Mouse (Mus musculus) adrenal gland, postnatal 10 days (tissue): Measurements from ENCODE around the gene Cep85l. TPM values are rescaled to one million over a fixed set of nuclear protein-coding genes. Genes with fewer than 3 reads are reported as not detected.
A peak's percentile ranks its signal among the peaks of the same experiment; 100 is the strongest.

Experiments used
- DNase-seq: peaks from one replicate; pipeline ENCODE4 v3.0.0; 2021; ENCODE audit warnings: mixed read lengths
- total RNA-seq, 2 experiments: library from RNA; stranded (reverse); gene quantifications; 2 replicates each; pipeline ENCODE4 v1.2.3; 2021

Cep85l gene
- total RNA-seq, 2 experiments from 2014 or later = 15.7 to 17.4 TPM

DNA sequence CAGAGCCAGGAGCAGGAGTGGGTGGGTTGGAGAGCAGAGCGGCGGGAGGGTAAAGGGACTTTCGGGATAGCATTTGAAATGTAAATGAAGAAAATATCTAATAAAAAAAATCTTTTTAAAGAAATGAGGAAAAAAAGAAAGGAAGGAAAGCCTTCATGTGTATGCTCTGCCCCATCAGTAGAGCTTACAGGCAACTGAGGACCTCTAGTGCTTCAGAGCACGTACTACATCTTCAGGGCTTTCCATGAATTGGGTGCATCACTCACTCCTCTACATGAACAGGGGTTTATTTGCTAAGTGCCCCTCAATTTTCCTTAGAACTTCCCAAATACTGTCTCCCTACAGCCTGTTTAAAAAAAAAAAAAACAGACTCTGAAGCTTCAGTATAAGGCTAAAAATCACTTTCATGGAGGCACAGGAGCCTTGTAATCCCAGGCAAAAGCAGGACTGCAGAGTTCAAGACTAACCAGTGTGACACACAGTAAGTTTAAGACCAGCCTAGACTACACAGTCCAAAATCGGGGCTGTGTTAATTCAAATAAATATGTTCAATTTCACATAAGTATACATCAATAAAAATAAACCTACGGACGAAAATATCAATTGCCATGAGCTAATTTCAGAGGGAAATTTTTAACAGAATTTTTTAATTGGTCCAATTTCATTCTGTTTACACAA lies 38.3 kb downstream of the Cep85l start:
- DNase-seq = peak; percentile 15

DNA sequence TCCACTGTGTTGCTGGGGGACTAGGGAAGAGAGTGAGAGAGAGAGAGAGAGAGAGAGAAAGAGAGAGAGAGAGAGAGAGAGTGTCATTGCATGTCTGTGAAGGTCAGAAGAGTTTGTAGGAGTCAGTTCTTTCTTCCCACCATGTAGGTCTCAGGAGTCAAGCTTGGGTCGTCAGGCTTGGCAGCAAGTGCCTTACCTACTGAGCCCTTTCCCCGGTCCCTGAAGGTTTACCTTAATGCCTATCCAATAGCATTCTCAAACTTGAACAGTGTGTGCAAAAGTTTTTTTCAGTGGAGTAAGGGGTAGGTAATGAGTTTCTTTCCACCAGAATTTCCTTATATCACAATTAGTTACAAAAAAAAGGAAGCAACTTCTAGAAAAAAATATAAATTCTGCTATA lies 40.7 kb downstream of the Cep85l start:
- DNase-seq = no peak

DNA sequence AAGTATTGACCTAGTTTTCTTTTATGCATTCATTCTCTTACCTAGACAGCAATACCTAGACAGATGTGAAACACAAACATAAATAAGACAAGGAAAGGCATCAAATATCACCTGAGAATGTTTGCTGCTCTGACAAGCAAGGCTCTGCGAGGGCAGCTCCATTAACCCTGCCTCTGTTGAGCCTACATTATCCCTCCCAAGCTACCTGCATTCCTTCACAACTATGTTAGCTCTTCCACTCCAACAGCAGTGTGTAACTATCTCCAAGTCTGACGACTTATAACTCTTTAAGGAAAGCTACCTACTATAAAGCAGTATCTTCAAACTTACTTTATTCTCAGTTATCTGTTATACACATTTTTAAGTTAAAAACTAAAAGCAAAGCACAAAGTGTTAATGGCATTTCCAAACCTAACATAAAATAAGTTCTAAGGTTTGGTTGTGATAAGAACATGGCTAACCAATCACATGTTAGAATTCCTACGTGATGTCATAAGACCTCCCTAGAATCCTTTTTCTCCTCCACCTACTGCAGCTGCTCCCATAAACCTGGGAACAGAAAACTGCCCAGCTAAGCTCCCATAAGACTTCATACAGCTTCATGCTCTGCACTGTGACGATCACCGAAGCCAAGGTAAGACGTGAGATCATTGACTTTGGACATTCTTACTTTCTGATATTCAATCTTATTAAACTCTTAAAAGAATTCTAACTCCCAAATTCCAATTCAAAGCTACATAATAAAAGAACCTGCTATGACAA lies 42.4 kb downstream of the Cep85l start, which contains the start of gene Pln:
Pln (plus strand) TSS at position 506 of the 762 bp plus-strand sequence.
- no peak for DNase-seq

DNA sequence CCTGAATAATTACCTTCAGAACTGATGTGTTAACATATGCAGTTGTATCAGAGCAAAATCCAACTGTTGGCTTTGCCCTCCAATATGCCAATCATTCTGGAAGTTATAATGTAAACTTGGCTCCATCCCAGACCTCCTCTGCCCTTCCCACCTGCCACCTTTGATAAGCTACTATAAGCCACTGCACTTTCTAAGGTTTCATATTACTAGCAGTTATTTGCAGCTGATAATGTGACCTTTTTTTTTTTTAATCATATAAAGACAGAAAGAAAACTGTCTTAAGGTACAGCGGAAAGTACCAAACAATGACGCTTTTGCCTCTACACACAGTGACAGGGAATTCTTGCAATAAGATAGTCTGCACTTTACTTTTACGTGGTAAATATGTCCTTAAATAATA lies 43.8 kb downstream of the Cep85l start:
- no peak for DNase-seq

DNA sequence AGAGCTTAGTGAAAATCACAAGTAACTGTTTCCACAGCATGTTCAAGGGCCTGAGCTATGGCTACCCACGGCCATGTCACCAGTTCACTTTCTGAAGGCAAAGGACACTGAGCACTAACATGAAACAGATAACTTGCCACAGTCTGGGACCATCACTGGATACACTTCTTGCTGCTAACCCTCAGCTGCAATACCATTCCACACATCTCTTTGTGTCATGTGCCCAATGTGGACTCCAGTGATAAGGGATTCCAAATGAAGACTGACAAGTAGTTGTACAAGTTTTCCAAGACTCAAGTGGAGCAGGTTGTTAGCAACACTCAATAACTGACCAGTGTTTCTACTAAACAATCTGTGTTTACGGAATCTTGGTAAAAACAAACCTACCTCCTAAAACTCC lies 44.5 kb downstream of the Cep85l start:
- DNase-seq = no peak

DNA sequence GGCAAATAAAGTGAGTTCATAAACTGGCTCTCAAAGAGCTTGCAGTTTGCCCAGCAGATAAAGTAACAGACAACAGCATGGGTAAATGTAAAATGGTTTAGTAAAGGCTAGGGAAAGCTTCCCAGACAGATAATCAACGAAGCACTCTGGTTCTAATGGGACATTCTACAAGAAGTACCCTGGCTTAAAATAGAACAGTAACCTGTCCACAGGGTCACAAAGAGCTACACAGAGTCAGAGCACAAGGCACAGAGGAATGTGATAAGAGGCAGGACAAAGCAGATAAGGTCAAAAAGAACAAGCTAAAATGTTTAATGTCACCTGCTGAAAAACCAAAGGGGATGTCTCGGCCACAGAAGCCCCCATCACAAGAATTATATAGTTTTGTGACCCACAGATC lies 47.0 kb downstream of the Cep85l start:
- DNase-seq = no peak

DNA sequence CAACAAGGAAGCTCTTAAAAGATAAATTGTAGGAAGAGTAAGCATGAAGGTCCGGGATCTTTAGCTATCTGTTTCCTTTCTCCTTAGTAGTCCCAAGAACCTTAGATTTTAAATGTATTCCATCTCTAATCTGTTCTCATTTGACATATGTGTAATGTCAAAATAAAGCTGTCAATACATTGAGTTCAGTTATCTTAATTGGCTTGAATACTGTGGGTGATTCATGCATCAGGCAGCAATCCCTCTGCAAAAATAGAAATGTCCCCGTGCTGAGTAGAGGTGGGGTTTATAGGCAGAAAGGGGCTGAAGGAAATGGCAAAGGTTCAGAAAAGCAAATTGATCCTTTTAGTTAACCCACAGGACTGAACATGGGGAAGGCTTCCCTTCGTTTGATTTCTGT lies 50.5 kb downstream of the Cep85l start:
- no peak for DNase-seq

DNA sequence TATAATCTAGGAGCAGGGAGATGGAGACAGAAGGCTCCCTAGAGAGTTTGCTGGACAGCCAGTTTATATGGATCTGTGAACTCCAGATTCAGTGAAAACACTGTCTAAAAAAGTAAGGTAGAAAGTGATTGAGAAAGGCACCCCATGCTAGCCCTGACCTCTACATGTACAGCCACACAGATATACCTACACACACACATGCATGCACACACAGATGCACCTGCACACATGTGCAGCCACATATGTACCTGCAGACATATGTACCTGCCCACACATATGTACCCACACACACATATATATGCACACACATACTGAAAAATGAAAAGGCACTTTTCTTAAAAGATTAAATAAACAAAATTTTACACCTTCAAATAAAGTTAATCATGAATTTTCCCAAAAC lies 53.4 kb downstream of the Cep85l start:
- no peak for DNase-seq

DNA sequence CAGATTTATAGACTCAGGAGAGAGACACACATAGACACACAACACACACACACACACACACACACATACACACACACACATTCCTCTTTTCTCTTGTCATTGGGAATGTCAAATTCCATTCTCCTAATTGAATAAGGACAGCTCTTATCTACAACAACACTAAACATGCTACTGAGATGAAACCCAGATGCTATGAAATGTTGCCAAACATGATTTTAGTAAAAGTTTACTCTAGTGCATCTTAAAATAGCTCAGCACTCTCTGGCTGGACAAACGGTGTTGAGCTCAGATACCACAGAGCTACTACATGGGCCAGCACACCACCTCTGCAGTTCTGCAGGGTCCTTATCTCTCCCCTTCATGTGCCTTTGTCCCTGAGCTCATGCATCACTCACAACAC lies 55.1 kb downstream of the Cep85l start:
- no peak for DNase-seq

DNA sequence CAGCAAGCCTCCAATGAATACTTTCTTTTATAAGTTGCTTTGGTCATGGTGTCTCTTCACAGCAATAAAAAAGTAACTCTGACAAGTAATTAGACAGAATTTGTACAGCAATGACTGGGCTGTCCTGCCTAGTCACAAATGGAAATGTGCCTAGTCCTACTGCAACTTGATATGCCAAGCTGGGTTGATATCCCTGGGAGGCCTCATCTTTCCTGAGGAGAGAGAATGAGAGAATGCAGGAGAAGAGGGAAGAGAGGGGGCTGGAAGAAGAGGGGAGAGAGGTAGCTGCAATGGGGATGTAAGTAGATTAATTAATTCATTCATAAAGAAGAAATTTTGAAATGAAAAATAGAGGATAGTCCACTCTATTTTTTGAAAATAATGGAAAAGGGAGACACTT lies 56.4 kb downstream of the Cep85l start:
- DNase-seq = no peak

DNA sequence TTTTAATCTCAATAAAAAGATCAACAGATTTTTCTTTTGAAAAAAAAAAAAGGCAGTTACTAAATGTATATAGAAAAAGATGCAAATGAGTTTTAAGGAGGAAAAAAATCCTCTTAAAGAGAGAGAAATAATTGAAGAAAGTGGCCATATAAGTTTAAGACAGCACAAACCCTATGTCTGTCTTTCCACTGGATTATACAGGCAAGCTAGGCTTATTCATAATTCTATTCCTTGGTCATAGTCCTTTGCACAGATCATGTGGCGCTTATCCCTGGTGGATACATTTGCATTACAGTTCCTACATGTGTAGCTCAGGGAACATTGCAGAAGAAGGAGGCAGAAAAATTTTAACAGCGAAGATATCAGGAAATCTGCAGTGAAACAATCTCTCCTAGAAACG lies 73.1 kb downstream of the Cep85l start:
- DNase-seq = no peak

DNA sequence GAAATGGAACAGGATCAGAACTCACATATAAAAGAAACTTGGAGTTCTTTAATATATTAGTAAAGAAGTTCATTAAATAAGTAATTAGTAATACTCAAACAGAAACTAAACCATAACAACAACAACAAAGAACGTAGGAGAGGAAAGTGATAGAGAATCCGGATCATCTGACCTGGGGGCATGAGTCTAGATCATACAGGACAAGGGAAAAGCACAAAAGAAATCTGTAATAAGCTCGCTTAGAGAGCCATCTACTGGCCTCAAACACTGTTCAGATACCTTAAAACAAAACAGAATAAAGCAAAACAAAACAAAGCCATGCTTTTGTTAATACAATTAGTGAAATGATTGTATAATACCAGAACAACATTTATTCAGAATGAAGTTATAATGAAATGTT lies 73.9 kb downstream of the Cep85l start:
- no peak for DNase-seq

DNA sequence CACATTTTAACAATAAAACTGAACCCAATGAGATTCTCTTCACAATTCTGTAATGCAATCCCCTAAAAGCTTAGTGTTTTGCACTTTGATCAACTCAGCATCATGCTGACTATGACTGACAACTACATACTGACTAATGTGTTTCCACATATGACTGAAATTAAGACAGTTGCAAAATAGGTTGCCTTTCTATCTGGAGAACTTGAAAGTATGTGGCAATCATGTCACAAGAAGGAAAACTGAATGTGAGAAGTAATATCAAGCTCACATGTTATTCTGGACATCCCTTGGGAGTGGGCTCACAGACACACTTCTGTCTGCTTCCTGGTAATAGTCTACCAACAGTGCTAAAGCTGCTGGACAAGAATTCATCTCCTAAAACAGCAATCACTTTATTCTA lies 94.6 kb downstream of the Cep85l start:
- no peak for DNase-seq

DNA sequence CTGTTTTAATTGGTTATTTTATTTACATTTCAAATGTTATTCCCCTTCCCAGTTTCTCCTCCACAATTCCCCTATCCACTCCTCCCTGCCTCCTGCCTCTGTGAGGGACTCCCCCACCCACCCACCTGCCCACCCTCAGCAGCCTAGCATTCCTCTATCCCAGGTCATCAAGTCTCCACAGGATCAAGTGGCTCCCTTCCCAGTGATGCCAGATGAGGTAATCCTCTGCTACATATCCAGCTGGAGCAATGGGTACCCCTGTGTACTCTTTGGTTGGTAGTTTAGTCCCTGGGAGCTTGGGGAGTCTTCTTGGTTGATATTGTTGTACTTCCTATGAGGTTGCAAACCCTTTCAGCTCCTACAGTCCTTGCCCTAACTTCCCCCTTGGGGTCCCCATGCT lies 107.5 kb downstream of the Cep85l start:
- no peak for DNase-seq

DNA sequence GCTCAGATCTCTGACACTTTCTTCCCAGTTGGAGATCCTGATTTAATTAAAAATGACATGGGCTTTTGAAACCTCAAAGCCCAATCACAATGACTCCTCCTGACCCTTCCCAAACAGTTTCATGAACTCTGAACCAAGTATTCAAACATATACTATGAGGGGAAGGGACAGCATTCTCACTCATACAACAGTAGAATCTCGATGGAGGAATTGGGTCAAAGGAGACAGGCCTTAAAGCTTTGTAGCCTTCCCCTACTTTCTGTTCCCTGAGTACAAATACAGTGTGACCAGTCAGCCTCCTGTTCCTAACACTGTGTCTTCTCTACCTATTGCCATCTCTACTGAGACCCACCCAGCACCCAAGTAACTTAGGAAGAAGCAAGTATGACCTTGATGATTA lies 117.7 kb downstream of the Cep85l start:
- DNase-seq = no peak

DNA sequence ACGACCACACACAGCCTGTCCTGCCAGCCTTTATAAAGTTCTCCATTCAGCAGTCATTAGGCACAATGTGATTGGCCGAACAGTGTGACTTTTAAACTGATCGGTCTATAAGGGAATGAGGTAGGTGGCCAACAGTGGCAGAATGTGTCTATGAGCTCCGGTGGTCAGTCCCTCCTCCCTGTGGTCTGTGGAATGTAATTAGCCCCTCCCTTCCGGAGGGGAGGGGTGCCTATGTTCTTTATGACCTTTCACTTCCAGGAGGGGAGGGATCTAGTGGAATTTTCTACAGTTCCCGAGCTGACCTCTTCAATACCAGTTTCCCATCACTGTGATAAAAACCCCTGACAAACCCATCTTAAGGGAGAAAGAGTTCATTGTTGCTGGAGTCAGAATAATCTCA lies 144.4 kb downstream of the Cep85l start:
- DNase-seq = no peak

DNA sequence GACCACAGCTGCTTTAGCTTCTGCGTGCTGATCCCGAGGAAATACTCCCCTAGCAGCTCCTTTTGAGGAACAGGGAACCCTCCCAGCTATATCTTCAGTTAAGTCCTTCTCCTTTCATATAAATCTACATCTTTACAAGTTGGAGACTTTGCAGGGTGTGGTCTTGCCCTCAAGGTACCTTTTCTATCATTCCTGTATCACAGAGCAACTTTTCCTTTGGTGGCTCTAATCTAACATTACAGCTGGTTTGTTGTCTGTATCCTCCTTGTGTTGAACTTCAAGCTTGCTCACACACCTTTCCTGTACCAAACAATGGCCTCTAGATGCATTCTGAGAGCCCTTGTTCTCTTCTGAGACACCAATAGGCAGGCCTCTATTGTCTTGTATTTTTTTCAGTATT lies 145.1 kb downstream of the Cep85l start:
- DNase-seq = no peak

DNA sequence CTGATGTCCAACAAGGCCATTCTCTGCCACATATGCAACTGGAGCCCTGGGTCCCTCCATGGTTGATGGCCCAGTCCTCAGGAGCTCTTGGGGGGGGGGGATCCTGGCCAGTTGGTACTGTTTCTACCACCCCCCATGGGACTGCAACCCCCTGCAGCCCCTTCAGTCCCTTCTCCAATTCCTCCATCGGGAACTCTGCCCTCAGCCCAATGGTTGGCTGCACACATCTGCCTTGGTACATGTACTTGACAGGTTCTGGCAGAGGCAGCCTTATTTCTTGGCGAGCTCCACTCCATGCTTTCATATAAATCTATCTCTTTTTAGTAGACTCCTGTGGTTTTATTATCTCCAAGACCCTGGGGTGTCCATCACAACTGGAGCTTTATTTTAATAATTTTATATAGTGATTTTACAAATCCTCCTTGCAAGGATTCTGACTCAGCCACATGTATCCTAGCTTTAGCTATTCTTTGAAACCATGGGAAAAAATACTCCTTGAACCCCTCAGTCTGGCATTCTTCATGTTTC lies 145.6 kb downstream of the Cep85l start:
- DNase-seq = no peak

DNA sequence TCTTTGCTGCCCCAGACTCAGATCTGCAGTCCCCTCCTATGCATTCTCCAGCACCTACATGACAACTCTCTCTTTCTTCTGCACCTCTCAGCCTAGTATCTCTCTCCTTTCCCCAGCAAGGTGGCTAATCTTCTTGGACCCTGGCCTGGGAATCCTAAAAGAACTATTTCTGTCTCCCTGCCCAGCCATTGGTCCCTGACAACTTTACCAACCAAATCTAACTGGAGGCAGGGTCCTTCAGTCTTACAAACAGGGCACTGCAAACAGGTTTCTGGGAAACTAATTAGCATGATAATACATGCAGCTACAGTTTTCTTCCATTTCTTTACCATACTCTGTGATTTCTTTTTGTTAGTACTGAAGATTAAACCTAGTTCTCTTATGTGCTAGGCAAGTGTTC lies 148.9 kb downstream of the Cep85l start:
- DNase-seq = no peak

DNA sequence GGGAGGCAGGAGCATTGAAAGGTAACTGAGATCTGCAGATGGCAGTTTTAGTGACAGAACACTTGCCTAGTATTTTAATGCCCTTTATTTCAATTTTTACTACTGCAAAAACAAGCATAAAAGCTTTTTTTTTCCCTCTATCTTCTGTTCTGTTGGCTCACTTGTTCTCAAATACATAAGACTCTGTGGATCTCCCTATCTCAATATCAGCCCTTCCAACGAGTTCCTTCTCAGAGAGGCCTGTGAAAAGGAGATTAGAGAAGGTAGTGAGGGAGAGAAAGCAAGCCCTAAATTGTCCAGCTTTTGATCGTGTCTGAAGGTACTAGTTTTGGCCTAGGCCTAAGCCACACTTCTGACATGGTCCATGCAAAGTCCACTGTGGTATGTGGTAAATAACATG lies 150.6 kb downstream of the Cep85l start:
- DNase-seq = no peak
